Mouse (Mus musculus) midbrain, embryonic 12.5 days (tissue): ENCODE measurements at regions not wholly inside any gene's neighbourhood (a gene's known extent, or its start where the extent isn't known, plus 50 kb on each side); places are given as distances from the start of the nearest gene placed in this dataset.

ENCODE experiments used
- ATAC-seq: fragments of 200-750 bp; cut with Nextera tagmentation; 2 replicates; pipeline ENCODE4 v1.8.0; 2017; ENCODE audit warnings: low read depth, moderate TSS enrichment, moderate library complexity; ENCODE audit not compliant: low FRiP score
- H3K27ac ChIP-seq: fragments of 300-500 bp; sonication (generic); replicated peaks from 2 replicates; pipeline ENCODE4 v1.5.1; 2016; ENCODE audit warnings: mild to moderate bottlenecking
- H3K27me3 ChIP-seq: fragments of 300-500 bp; sonication (generic); 2 replicates; pipeline ENCODE4 v1.6.1; 2016; ENCODE audit warnings: mild to moderate bottlenecking
- H3K36me3 ChIP-seq: fragments of 300-500 bp; sonication (generic); 2 replicates; pipeline ENCODE4 v1.6.1; 2016
- H3K4me1 ChIP-seq: fragments of 300-500 bp; sonication (generic); 2 replicates; pipeline ENCODE4 v1.6.1; 2016
- H3K4me2 ChIP-seq: fragments of 300-500 bp; sonication (generic); replicated peaks from 2 replicates; pipeline ENCODE4 v1.6.1; 2016; ENCODE audit warnings: mild to moderate bottlenecking, moderate library complexity
- H3K4me3 ChIP-seq: fragments of 300-500 bp; sonication (generic); 2 replicates; pipeline ENCODE4 v1.5.1; 2016; ENCODE audit warnings: mild to moderate bottlenecking
- H3K9ac ChIP-seq: fragments of 300-500 bp; sonication (generic); replicated peaks from 2 replicates; pipeline ENCODE4 v1.6.1; 2016; ENCODE audit warnings: mild to moderate bottlenecking, moderate library complexity
- H3K9me3 ChIP-seq: fragments of 300-500 bp; sonication (generic); 2 replicates; pipeline ENCODE4 v1.6.1; 2016; ENCODE audit warnings: mild to moderate bottlenecking
- WGBS: fragments of 180-500 bp; shearing (Covaris S2); methylation state at CpG from one replicate; pipeline ENCODE4 v1.1.7; 2016; 5-methylcytosine and 5-hydroxymethylcytosine counted together

DNA sequence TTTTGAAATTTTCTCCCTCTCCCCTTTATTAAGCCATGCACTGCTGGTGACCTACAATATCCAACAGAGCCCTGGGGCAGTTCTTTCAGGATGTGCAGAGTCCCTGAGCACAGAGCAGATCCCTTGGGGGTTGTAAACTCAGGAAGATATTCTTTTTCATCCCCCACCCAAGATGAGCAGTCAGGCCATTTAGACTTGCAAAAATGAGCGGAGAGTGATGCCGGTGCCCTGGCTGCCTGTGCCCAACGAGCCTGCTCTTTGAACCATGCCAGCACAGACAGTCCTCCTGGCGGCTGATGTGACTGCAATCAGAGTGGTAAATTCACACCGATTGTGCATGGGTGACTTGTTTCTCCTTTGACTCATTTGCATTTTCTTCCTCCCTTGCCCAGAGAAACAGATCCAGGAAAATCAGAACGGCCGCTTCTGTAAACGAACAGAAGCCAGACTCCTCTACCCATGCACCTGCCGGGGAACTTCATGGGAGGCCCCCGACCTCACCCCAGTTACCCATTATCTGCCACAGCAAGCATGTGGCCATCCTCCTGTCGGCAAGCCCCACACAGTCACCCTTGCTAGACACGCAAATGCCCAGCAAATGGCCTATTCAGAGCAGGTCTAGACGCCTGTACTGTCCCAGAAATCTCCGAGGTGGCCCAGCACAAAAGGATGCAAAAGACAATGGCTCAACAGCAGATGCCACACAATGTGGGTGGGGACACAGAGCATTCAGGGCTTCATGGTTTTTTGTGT, 92.4 kb downstream of the Gm815 start:
- Histone ChIP-seq H3K27ac (peak overlapping the region; percentile 83), H3K4me3 (no peak overlapping the region), H3K9ac (no peak overlapping the region; the same call in 1 of the 2 replicates), H3K27me3 (no peaks in the 10 kb centered on the region), H3K36me3 (no peaks in the 10 kb centered on the region), H3K4me1 (peaks cover 23% of the 10 kb centered on the region), H3K9me3 (no peaks in the 10 kb centered on the region), H3K4me2 (peak overlapping the region; percentile 34)
- peak; percentile 73 for ATAC-seq
- 21% methylated on average over 14 of the region's 14 CpGs for WGBS

DNA sequence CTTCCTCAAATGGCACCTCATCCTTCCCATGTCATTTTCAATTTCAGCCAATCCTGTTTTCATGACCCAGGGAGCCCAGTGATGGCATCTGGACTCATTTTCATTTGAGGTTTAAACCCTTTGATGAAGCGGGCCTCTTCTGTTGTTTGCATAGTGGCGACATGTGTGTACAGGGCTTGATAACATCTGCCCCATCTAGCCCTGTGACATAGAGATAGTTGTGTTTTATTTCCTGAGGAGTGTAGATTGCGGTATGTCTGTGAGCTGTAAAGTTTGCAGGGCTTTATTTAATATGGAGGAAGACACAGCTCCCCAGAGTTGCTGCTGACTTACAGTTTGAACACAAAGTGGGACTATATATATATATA, 92.9 kb downstream of the Gm815 start:
- 40% methylated on average over 3 of the region's 3 CpGs for WGBS
- no peaks in the 10 kb centered on the region for H3K36me3 ChIP-seq
- ATAC-seq, result peak; percentile 50; the same call in 1 of the 2 replicates

GRCm38 (mm10) chr19:26979322-26979721, 93.6 kb downstream of the Gm815 start:
- Histone ChIP-seq H3K9ac (no peak overlapping the region), H3K9me3 (no peaks in the 10 kb centered on the region), H3K4me2 (no peak overlapping the region), H3K4me3 (no peak overlapping the region), H3K27ac (no peak overlapping the region), H3K27me3 (no peaks in the 10 kb centered on the region), H3K4me1 (peaks cover 23% of the 10 kb centered on the region), H3K36me3 (no peaks in the 10 kb centered on the region)
- 55% methylated on average over 2 of the region's 2 CpGs for WGBS
- no peak for ATAC-seq

More for the DNA sequence above, 92.9 kb downstream of the Gm815 start:
- H3K27me3 ChIP-seq, result no peaks in the 10 kb centered on the region
- H3K27ac ChIP-seq, result peak overlapping the region; percentile 83
- no peaks in the 10 kb centered on the region for H3K9me3 ChIP-seq
- H3K4me3 ChIP-seq, result no peak overlapping the region
- no peak overlapping the region for H3K9ac ChIP-seq
- peaks cover 23% of the 10 kb centered on the region for H3K4me1 ChIP-seq
- H3K4me2 ChIP-seq, result no peak overlapping the region; the same call in 1 of the 2 replicates

- Histone ChIP-seq H3K27me3 (no peaks in the 10 kb centered on the region), H3K4me3 (no peak overlapping the region), H3K4me2 (no peak overlapping the region), H3K9ac (no peak overlapping the region), H3K9me3 (no peaks in the 10 kb centered on the region), H3K27ac (no peak overlapping the region), H3K4me1 (no peaks in the 10 kb centered on the region), H3K36me3 (no peaks in the 10 kb centered on the region)
- no peak for ATAC-seq
- WGBS, result 82% methylated on average over 1 of the region's 1 CpGs
Observed at GRCm38 (mm10) chr19:26986672-26987071, 101.0 kb downstream of the Gm815 start.

- Histone ChIP-seq H3K36me3 (no peaks in the 10 kb centered on the region), H3K27ac (no peak overlapping the region), H3K27me3 (no peaks in the 10 kb centered on the region), H3K9me3 (no peaks in the 10 kb centered on the region), H3K9ac (no peak overlapping the region), H3K4me1 (no peaks in the 10 kb centered on the region), H3K4me2 (no peak overlapping the region), H3K4me3 (no peak overlapping the region)
- WGBS, result 69% methylated on average over 3 of the region's 3 CpGs
- ATAC-seq, result no peak
Observed at GRCm38 (mm10) chr19:26987197-26987596, 101.5 kb downstream of the Gm815 start.

- Histone ChIP-seq H3K27me3 (no peaks in the 10 kb centered on the region), H3K27ac (no peak overlapping the region), H3K4me2 (no peak overlapping the region), H3K4me1 (no peaks in the 10 kb centered on the region), H3K4me3 (no peak overlapping the region), H3K9me3 (no peaks in the 10 kb centered on the region), H3K9ac (no peak overlapping the region), H3K36me3 (no peaks in the 10 kb centered on the region)
- no peak for ATAC-seq
- WGBS, result 93% methylated on average over 6 of the region's 6 CpGs
Observed at GRCm38 (mm10) chr19:26987909-26988456, 102.3 kb downstream of the Gm815 start.

DNA sequence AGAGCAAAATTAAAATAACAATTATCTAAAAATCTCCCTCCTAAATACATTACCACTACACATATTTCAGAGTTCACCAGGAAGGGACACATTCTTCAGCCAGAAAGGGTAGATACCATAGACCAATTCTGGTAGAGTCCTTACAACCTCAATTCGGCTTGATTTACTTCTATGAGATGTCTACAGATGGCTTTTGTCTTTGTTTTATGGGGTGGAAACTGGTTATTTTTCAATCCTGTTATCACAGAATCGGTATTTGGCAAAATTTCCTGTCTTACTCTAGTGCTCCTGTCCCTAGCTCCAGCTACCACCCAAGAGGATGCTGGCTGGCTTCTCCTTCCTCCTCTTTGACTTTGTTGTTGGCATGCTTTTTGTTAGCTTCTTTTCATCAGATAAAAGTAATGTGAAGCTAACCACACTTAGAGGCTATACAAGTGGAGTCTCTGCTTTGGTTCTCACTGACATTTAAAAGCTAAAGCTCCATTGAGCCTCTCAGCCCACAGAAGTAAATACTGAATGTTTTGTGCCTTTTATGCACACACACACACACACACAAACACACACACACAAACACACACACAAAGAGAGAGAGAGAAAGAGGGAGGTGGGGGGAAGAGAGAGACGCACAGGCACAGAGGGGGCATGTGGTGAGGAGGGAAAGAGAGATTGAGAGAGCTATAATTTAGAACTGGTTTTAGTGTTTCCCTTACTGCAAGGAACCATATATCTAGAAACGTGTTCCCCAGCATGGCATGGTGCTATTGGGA, 109.1 kb downstream of the Gm815 start:
- H3K9me3 ChIP-seq, result no peaks in the 10 kb centered on the region
- no peaks in the 10 kb centered on the region for H3K36me3 ChIP-seq
- no peak for ATAC-seq
- no peak overlapping the region for H3K4me2 ChIP-seq
- no peak overlapping the region for H3K27ac ChIP-seq
- WGBS, result 74% methylated on average over 4 of the region's 4 CpGs
- no peak overlapping the region for H3K9ac ChIP-seq
- no peak overlapping the region for H3K4me3 ChIP-seq
- H3K4me1 ChIP-seq, result no peaks in the 10 kb centered on the region
- H3K27me3 ChIP-seq, result no peaks in the 10 kb centered on the region

GRCm38 (mm10) chr19:26999596-26999995, 113.9 kb downstream of the Gm815 start:
- no peak for ATAC-seq
- Histone ChIP-seq H3K27me3 (no peaks in the 10 kb centered on the region), H3K9ac (no peak overlapping the region), H3K36me3 (no peaks in the 10 kb centered on the region), H3K4me2 (no peak overlapping the region), H3K27ac (no peak overlapping the region), H3K4me1 (no peaks in the 10 kb centered on the region), H3K4me3 (no peak overlapping the region), H3K9me3 (no peaks in the 10 kb centered on the region)
- WGBS, result 76% methylated on average over 3 of the region's 3 CpGs

GRCm38 (mm10) chr19:27021930-27022329, 136.2 kb downstream of the Gm815 start:
- ATAC-seq, result no peak
- Histone ChIP-seq H3K9me3 (no peaks in the 10 kb centered on the region), H3K4me1 (no peaks in the 10 kb centered on the region; the same call in 1 of the 2 replicates), H3K4me2 (no peak overlapping the region), H3K27me3 (no peaks in the 10 kb centered on the region), H3K27ac (no peak overlapping the region), H3K36me3 (no peaks in the 10 kb centered on the region), H3K9ac (no peak overlapping the region), H3K4me3 (no peak overlapping the region)
- 92% methylated on average over 3 of the region's 3 CpGs for WGBS

GRCm38 (mm10) chr19:27022917-27023316, 137.2 kb downstream of the Gm815 start:
- H3K36me3 ChIP-seq, result no peaks in the 10 kb centered on the region
- H3K4me2 ChIP-seq, result no peak overlapping the region
- no peak overlapping the region for H3K9ac ChIP-seq
- 85% methylated on average over 5 of the region's 5 CpGs for WGBS
- no peaks in the 10 kb centered on the region for H3K9me3 ChIP-seq
- H3K27ac ChIP-seq, result no peak overlapping the region
- H3K4me1 ChIP-seq, result no peaks in the 10 kb centered on the region; the same call in 1 of the 2 replicates
- no peak for ATAC-seq
- H3K4me3 ChIP-seq, result no peak overlapping the region
- no peaks in the 10 kb centered on the region for H3K27me3 ChIP-seq

- no peak for ATAC-seq
- no peak overlapping the region for H3K4me3 ChIP-seq
- no peak overlapping the region for H3K9ac ChIP-seq
- WGBS, result 88% methylated on average over 1 of the region's 1 CpGs
- H3K36me3 ChIP-seq, result no peaks in the 10 kb centered on the region
- H3K4me1 ChIP-seq, result no peaks in the 10 kb centered on the region
- no peaks in the 10 kb centered on the region for H3K9me3 ChIP-seq
- H3K4me2 ChIP-seq, result no peak overlapping the region
- H3K27ac ChIP-seq, result no peak overlapping the region
- no peaks in the 10 kb centered on the region for H3K27me3 ChIP-seq
Observed at GRCm38 (mm10) chr19:27028834-27029233, 143.2 kb downstream of the Gm815 start.

DNA sequence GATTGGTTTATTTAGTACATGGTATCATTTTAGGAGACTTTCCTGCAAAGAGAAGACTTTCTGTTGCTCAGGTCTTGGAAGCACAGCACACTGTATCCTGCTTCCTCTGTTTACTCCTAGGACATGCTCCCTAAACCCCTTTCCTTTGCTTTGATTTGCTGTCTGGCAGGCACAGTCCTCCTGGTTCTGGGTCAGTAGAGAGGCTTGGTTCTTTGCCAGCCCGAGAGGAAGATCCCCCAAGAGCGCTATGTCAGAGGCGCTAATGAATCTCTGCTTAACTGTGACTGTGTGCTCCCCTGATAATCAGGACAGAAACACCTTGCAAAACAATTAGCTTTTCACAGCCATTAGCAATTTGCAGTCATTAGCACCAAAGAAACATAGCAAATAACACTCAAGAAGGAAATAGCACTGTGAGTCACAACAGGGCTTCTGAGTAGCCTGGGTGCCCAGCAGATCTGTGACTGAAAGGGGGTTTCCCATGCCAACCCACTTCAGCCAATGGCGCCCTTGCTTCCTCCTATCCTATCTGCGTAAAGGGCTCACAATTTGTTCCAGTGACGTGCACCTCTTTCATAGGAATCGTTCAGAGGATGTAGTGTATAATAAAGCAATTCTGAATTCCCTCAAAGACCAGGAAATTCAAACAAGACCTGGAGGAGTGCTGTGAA, 145.5 kb downstream of the Gm815 start:
- no peak overlapping the region for H3K27ac ChIP-seq
- ATAC-seq, result no peak

More for the DNA sequence above, 145.5 kb downstream of the Gm815 start:
- Histone ChIP-seq H3K9ac (no peak overlapping the region), H3K4me2 (no peak overlapping the region), H3K4me1 (no peaks in the 10 kb centered on the region), H3K4me3 (no peak overlapping the region), H3K36me3 (no peaks in the 10 kb centered on the region), H3K27me3 (no peaks in the 10 kb centered on the region), H3K9me3 (no peaks in the 10 kb centered on the region)
- 71% methylated on average over 7 of the region's 7 CpGs for WGBS
